Mouse (Mus musculus): ENCODE results near the gene Nop58. TPM values are rescaled to one million over a fixed set of nuclear protein-coding genes. Genes with fewer than 3 reads are reported as not detected.

Nop58 gene
- polyA plus RNA-seq, 1 experiment from 2014 or later, result 181 TPM

GRCm38 (mm10) chr1:59663456-59664135, 21.2 kb upstream of the Nop58 start:
- no peak overlapping the region for H3K9ac ChIP-seq (replicated peaks; ENCODE audit: low read depth, low read length)
- 86% methylated on average over 2 of the region's 3 CpGs for WGBS
- H3K4me2 ChIP-seq (ENCODE audit: low read length), result no peak overlapping the region
- H3K9me3 ChIP-seq (ENCODE audit: control insufficient read depth, low read length), result no peaks in the 10 kb centered on the region
- peaks cover 7% of the 10 kb centered on the region; the same call in 1 of the 2 replicates for H3K4me1 ChIP-seq (replicated peaks; ENCODE audit: control insufficient read depth, insufficient read depth, low read length)
- no peak for ATAC-seq
- no peaks in the 10 kb centered on the region for H3K27me3 ChIP-seq (replicated peaks; ENCODE audit: control insufficient read depth, insufficient read depth, low read length)
- H3K4me3 ChIP-seq (replicated peaks; ENCODE audit: low read length), result no peak overlapping the region
- no peaks in the 10 kb centered on the region for H3K36me3 ChIP-seq (ENCODE audit: control insufficient read depth, insufficient read depth)
- no peak overlapping the region for H3K27ac ChIP-seq (ENCODE audit: low read length)

- WGBS, result 93% methylated on average over 2 of the region's 2 CpGs
- no peak for ATAC-seq
- Histone ChIP-seq H3K36me3 (ENCODE audit: control insufficient read depth, insufficient read depth) (no peaks in the 10 kb centered on the region), H3K4me3 (replicated peaks; ENCODE audit: low read length) (no peak overlapping the region), H3K9me3 (ENCODE audit: control insufficient read depth, low read length) (no peaks in the 10 kb centered on the region), H3K4me2 (ENCODE audit: low read length) (no peak overlapping the region), H3K4me1 (replicated peaks; ENCODE audit: control insufficient read depth, insufficient read depth, low read length) (peaks cover 24% of the 10 kb centered on the region), H3K27ac (ENCODE audit: low read length) (no peak overlapping the region), H3K27me3 (replicated peaks; ENCODE audit: control insufficient read depth, insufficient read depth, low read length) (no peaks in the 10 kb centered on the region), H3K9ac (replicated peaks; ENCODE audit: low read depth, low read length) (no peak overlapping the region)
Measured at GRCm38 (mm10) chr1:59668871-59669270, 15.9 kb upstream of the Nop58 start.

GRCm38 (mm10) chr1:59669962-59670630, 14.7 kb upstream of the Nop58 start:
- Histone ChIP-seq H3K36me3 (ENCODE audit: control insufficient read depth, insufficient read depth) (no peaks in the 10 kb centered on the region), H3K4me2 (ENCODE audit: low read length) (peak overlapping the region; percentile 86), H3K9me3 (ENCODE audit: control insufficient read depth, low read length) (no peaks in the 10 kb centered on the region), H3K4me3 (replicated peaks; ENCODE audit: low read length) (peak overlapping the region; percentile 99), H3K4me1 (replicated peaks; ENCODE audit: control insufficient read depth, insufficient read depth, low read length) (peaks cover 24% of the 10 kb centered on the region), H3K9ac (replicated peaks; ENCODE audit: low read depth, low read length) (peak overlapping the region; percentile 80), H3K27me3 (replicated peaks; ENCODE audit: control insufficient read depth, insufficient read depth, low read length) (no peaks in the 10 kb centered on the region), H3K27ac (ENCODE audit: low read length) (peak overlapping the region; percentile 95)
- 0% methylated on average over 52 of the region's 54 CpGs for WGBS
- ATAC-seq, result no peak; the same call in 1 of the 2 replicates

GRCm38 (mm10) chr1:59670641-59671168, 14.1 kb upstream of the Nop58 start, which contains the start of gene Sumo1:
Sumo1 (minus strand) TSS chr1:59670834.
- under 1% methylated on average over 36 of the region's 36 CpGs for WGBS

GRCm38 (mm10) chr1:59673661-59674060, 11.1 kb upstream of the Nop58 start:
- Histone ChIP-seq H3K36me3 (ENCODE audit: control insufficient read depth, insufficient read depth) (no peaks in the 10 kb centered on the region), H3K27me3 (replicated peaks; ENCODE audit: control insufficient read depth, insufficient read depth, low read length) (no peaks in the 10 kb centered on the region), H3K4me2 (ENCODE audit: low read length) (no peak overlapping the region), H3K9ac (replicated peaks; ENCODE audit: low read depth, low read length) (no peak overlapping the region), H3K27ac (ENCODE audit: low read length) (no peak overlapping the region), H3K4me1 (replicated peaks; ENCODE audit: control insufficient read depth, insufficient read depth, low read length) (peaks cover 16% of the 10 kb centered on the region), H3K9me3 (ENCODE audit: control insufficient read depth, low read length) (no peaks in the 10 kb centered on the region), H3K4me3 (replicated peaks; ENCODE audit: low read length) (no peak overlapping the region)
- 89% methylated on average over 2 of the region's 2 CpGs for WGBS
- no peak for ATAC-seq

More at GRCm38 (mm10) chr1:59670641-59671168, 14.1 kb upstream of the Nop58 start, which contains the start of gene Sumo1:
- peak within 1 kb of the TSS; percentile 86 for H3K4me2 ChIP-seq (ENCODE audit: low read length)
- H3K9me3 ChIP-seq (ENCODE audit: control insufficient read depth, low read length), result no peaks in the 10 kb centered on the region
- peaks cover 24% of the 10 kb centered on the region for H3K4me1 ChIP-seq (replicated peaks; ENCODE audit: control insufficient read depth, insufficient read depth, low read length)
- H3K4me3 ChIP-seq (replicated peaks; ENCODE audit: low read length), result peak within 1 kb of the TSS; percentile 99
- H3K36me3 ChIP-seq (ENCODE audit: control insufficient read depth, insufficient read depth), result no peaks in the 10 kb centered on the region
- H3K9ac ChIP-seq (replicated peaks; ENCODE audit: low read depth, low read length), result peak within 1 kb of the TSS; percentile 80
- ATAC-seq, result peak; percentile 98
- H3K27ac ChIP-seq (ENCODE audit: low read length), result peak within 1 kb of the TSS; percentile 95
- H3K27me3 ChIP-seq (replicated peaks; ENCODE audit: control insufficient read depth, insufficient read depth, low read length), result no peaks in the 10 kb centered on the region

- Histone ChIP-seq H3K4me3 (replicated peaks; ENCODE audit: low read length) (peak overlapping the region; percentile 98), H3K4me2 (ENCODE audit: low read length) (peak overlapping the region; percentile 82), H3K27me3 (replicated peaks; ENCODE audit: control insufficient read depth, insufficient read depth, low read length) (peaks cover 7% of the 10 kb centered on the region; the same call in 1 of the 2 replicates), H3K9ac (replicated peaks; ENCODE audit: low read depth, low read length) (peak overlapping the region; percentile 31; the same call in 1 of the 2 replicates), H3K27ac (ENCODE audit: low read length) (no peak overlapping the region), H3K4me1 (replicated peaks; ENCODE audit: control insufficient read depth, insufficient read depth, low read length) (peaks cover 19% of the 10 kb centered on the region), H3K9me3 (ENCODE audit: control insufficient read depth, low read length) (no peaks in the 10 kb centered on the region), H3K36me3 (ENCODE audit: control insufficient read depth, insufficient read depth) (no peaks in the 10 kb centered on the region)
- ATAC-seq, result peak; percentile 49; the same call in 1 of the 2 replicates
- WGBS, result 10% methylated on average over 11 of the region's 11 CpGs
Measured at GRCm38 (mm10) chr1:59683926-59684818, 599 bp upstream of the Nop58 start.

- H3K27me3 ChIP-seq (replicated peaks; ENCODE audit: control insufficient read depth, insufficient read depth, low read length), result peaks cover 7% of the 10 kb centered on the region; the same call in 1 of the 2 replicates
- ATAC-seq, result no peak
- H3K4me2 ChIP-seq (ENCODE audit: low read length), result no peak overlapping the region
- H3K9me3 ChIP-seq (ENCODE audit: control insufficient read depth, low read length), result no peaks in the 10 kb centered on the region
- peaks cover 5% of the 10 kb centered on the region for H3K36me3 ChIP-seq (ENCODE audit: control insufficient read depth, insufficient read depth)
- H3K4me1 ChIP-seq (replicated peaks; ENCODE audit: control insufficient read depth, insufficient read depth, low read length), result peaks cover 19% of the 10 kb centered on the region
- WGBS, result 82% methylated on average over 1 of the region's 1 CpGs
- H3K9ac ChIP-seq (replicated peaks; ENCODE audit: low read depth, low read length), result no peak overlapping the region
- H3K27ac ChIP-seq (ENCODE audit: low read length), result no peak overlapping the region
- no peak overlapping the region for H3K4me3 ChIP-seq (replicated peaks; ENCODE audit: low read length)
Measured at GRCm38 (mm10) chr1:59687493-59687892, 2.7 kb downstream of the Nop58 start.

GRCm38 (mm10) chr1:59690467-59690866, 5.7 kb downstream of the Nop58 start:
- no peak overlapping the region for H3K4me3 ChIP-seq (replicated peaks; ENCODE audit: low read length)
- H3K4me2 ChIP-seq (ENCODE audit: low read length), result no peak overlapping the region
- no peaks in the 10 kb centered on the region for H3K27me3 ChIP-seq (replicated peaks; ENCODE audit: control insufficient read depth, insufficient read depth, low read length)
- H3K9me3 ChIP-seq (ENCODE audit: control insufficient read depth, low read length), result no peaks in the 10 kb centered on the region
- H3K4me1 ChIP-seq (replicated peaks; ENCODE audit: control insufficient read depth, insufficient read depth, low read length), result peaks cover 17% of the 10 kb centered on the region
- WGBS, result 92% methylated on average over 5 of the region's 5 CpGs
- no peak overlapping the region for H3K9ac ChIP-seq (replicated peaks; ENCODE audit: low read depth, low read length)
- ATAC-seq, result no peak
- H3K36me3 ChIP-seq (ENCODE audit: control insufficient read depth, insufficient read depth), result peaks cover 9% of the 10 kb centered on the region
- H3K27ac ChIP-seq (ENCODE audit: low read length), result no peak overlapping the region

Measured in forebrain, embryonic 16.5 days (tissue).